Mouse (Mus musculus) ES-E14 (cell line): ENCODE measurements around the gene Sprr2h. TPM values are rescaled to one million over a fixed set of nuclear protein-coding genes. Genes with fewer than 3 reads are reported as not detected.

ENCODE experiments used
- DNase-seq: peaks from one replicate; pipeline ENCODE4 v3.0.0-alpha.2; 2013; ENCODE audit warnings: low read depth, low spot score
- H3K27ac ChIP-seq: 2 replicates; pipeline ENCODE4 v1.5.1; 2012; ENCODE audit warnings: low read depth, mild to moderate bottlenecking, low read length, moderate library complexity, mixed read lengths; ENCODE audit not compliant: poor library complexity, insufficient read depth, severe bottlenecking
- H3K36me3 ChIP-seq: 2 replicates; pipeline ENCODE4 v1.6.1; 2012; ENCODE audit warnings: mild to moderate bottlenecking, low read length, moderate library complexity, mixed read lengths; ENCODE audit not compliant: control insufficient read depth, poor library complexity, insufficient read depth, severe bottlenecking
- H3K4me1 ChIP-seq, 2 experiments: fragments of 150-350 bp in 1 of 2; sonication (generic) in 1 of 2; 2 replicates each; pipeline ENCODE4 v1.6.1; 2012; ENCODE audit warnings: low read length in 2 of 2, mild to moderate bottlenecking in 1 of 2, mixed read lengths in 1 of 2; ENCODE audit not compliant: control insufficient read depth in 2 of 2, insufficient read depth in 2 of 2, poor library complexity in 1 of 2
- H3K4me3 ChIP-seq, 2 experiments: fragments of 150-350 bp in 1 of 2; sonication (generic) in 1 of 2; 2 replicates each; pipeline ENCODE4 v1.5.1; 2012; ENCODE audit warnings: low read length in 2 of 2, low read depth in 1 of 2, mild to moderate bottlenecking in 1 of 2, mixed read lengths in 1 of 2; ENCODE audit not compliant: insufficient read depth in 1 of 2, poor library complexity in 1 of 2, severe bottlenecking in 1 of 2
- H3K9ac ChIP-seq: 2 replicates; pipeline ENCODE4 v1.6.1; 2012; ENCODE audit warnings: low read depth, mild to moderate bottlenecking, low read length, mixed read lengths; ENCODE audit not compliant: poor library complexity, insufficient read depth, severe bottlenecking
- H3K9me3 ChIP-seq: fragments of 150-350 bp; sonication (generic); 2 replicates; pipeline ENCODE4 v1.6.1; 2012; ENCODE audit warnings: low read depth, mild to moderate bottlenecking, low read length; ENCODE audit not compliant: control insufficient read depth, insufficient read depth
- CHD2 ChIP-seq: IDR thresholded peaks from 2 replicates; pipeline ENCODE4 v1.6.1; 2014; ENCODE audit warnings: mild to moderate bottlenecking, low read depth, low read length, inconsistent platforms
- HCFC1 ChIP-seq: IDR thresholded peaks from 2 replicates; pipeline ENCODE4 v1.6.1; 2012; ENCODE audit warnings: low read length, inconsistent platforms, borderline replicate concordance; ENCODE audit not compliant: insufficient read depth
- MAFK ChIP-seq: IDR thresholded peaks from 2 replicates; pipeline ENCODE4 v1.6.1; 2014; ENCODE audit warnings: mild to moderate bottlenecking, low read depth, low read length, inconsistent platforms; ENCODE audit not compliant: insufficient read depth
- ZC3H11A ChIP-seq: IDR thresholded peaks from 2 replicates; pipeline ENCODE4 v1.6.1; 2012; ENCODE audit warnings: low read depth, mild to moderate bottlenecking, inconsistent platforms, low read length, borderline replicate concordance
- ZNF384 ChIP-seq: IDR thresholded peaks from 2 replicates; pipeline ENCODE4 v1.6.1; 2012; ENCODE audit warnings: low read depth, low read length, inconsistent platforms
- in situ Hi-C, 2 experiments: fragments of 600-800 bp; cut with MboI; formaldehyde crosslinking; loops; one replicate each; pipeline ENCODE4 v1.15.1; 2025; ENCODE audit warnings: low sequenced_read_pairs in 2 of 2, inconsistent platforms in 1 of 2; ENCODE audit not compliant: unreplicated experiment in 2 of 2
- total RNA-seq: library from RNA; depleted of rRNA; stranded (reverse); fragments of 300-350 nt; gene quantifications from 2 replicates; pipeline ENCODE4 v1.2.3, GENCODE M21; 2012; rRNA removed

Gene Sprr2h
- not detected in 2 replicates for total RNA-seq

DNA sequence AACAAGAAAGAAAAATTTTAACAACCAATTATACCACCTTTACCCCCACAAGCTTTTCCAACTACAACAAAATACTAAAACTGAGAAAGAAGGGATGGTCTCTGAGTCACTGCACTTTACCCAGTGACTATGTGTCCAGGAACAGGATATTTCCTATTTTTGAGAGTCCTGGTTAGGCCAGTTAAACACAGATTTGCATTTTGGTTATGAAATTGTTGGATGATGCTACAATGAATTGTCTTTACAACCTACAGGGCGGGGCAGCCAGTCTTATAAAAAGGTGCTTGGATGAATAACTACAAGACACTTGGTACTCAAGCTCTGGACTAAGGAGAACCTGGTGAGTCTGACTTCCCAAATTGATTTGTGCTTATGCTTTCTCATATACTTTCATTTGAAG, at the start of gene Sprr2h:
Gene Sprr2h (plus strand): TSS at position 301 of the 400 bp plus-strand sequence.
- Histone ChIP-seq H3K4me1 (no peaks in the 10 kb centered on the region), H3K9me3 (no peaks in the 10 kb centered on the region), H3K36me3 (no peaks in the 10 kb centered on the region), H3K9ac (no peak within 1 kb of the TSS), H3K27ac (no peak within 1 kb of the TSS), H3K4me3 (no peak within 1 kb of the TSS)
- in situ Hi-C loops = no loop called here
- DNase-seq = no peak
- TF ChIP-seq ZC3H11A = no peak
- TF ChIP-seq ZNF384 = no peak
- no peak for TF ChIP-seq MAFK
- TF ChIP-seq HCFC1 = no peak
- TF ChIP-seq CHD2 = no peak

DNA sequence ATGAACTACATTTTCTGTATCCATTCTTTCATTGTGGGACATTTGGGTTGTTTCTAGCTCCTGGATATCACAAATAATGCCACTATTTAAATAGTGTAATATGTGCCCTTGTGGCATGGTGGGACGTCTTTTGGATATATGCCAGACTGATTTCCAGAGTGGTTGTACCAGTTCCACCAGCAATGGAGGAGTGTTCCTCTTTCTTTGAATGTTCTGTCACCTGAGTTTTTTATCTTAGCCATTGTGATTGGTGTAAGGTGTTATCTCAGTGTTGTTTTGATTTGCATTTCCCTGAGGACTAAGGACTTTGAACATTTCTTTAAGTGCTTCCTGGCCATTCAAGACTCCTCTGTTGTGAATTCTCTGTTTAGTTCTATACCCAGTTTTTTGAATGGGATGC, 49.2 kb upstream of the Sprr2h start:
- no peak overlapping the region for H3K27ac ChIP-seq
- no peak overlapping the region for H3K9ac ChIP-seq
- no peaks in the 10 kb centered on the region for H3K4me1 ChIP-seq
- no peak overlapping the region for H3K4me3 ChIP-seq
- in situ Hi-C loops = no loop called here
- H3K9me3 ChIP-seq = no peaks in the 10 kb centered on the region
- TF ChIP-seq ZNF384 (no peak), CHD2 (no peak), HCFC1 (no peak), MAFK (no peak), ZC3H11A (no peak)
- H3K36me3 ChIP-seq = no peaks in the 10 kb centered on the region
- DNase-seq = no peak

DNA sequence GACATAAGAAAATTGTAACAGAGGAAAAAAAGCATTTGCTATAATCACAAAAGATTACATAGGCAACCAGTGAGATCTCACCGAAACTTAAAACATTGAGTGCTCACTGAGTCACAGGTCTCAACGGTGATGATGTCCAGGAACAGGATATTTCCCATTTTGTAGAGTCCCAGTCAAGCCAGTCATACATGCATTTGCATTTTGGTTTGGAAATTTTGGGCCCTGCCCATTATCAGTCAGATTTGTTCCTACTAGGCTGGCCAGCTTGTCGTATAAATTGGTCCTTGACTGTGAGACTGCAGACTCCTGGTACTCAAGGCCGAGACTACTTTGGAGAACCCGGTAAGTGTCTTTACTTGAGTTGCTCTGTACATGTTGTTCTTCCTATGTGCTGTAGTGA, 46.6 kb upstream of the Sprr2h start, which contains the start of gene Sprr2d:
Gene Sprr2d (plus strand): TSS at position 301 of the 400 bp plus-strand sequence.
- H3K9ac ChIP-seq = no peak within 1 kb of the TSS
- H3K9me3 ChIP-seq = no peaks in the 10 kb centered on the region
- H3K4me3 ChIP-seq = no peak within 1 kb of the TSS
- TF ChIP-seq ZC3H11A (no peak), MAFK (no peak), ZNF384 (no peak), HCFC1 (no peak), CHD2 (no peak)
- DNase-seq = no peak
- H3K27ac ChIP-seq = no peak within 1 kb of the TSS
- in situ Hi-C loops = no loop called here
- H3K36me3 ChIP-seq = no peaks in the 10 kb centered on the region
- H3K4me1 ChIP-seq = no peaks in the 10 kb centered on the region

DNA sequence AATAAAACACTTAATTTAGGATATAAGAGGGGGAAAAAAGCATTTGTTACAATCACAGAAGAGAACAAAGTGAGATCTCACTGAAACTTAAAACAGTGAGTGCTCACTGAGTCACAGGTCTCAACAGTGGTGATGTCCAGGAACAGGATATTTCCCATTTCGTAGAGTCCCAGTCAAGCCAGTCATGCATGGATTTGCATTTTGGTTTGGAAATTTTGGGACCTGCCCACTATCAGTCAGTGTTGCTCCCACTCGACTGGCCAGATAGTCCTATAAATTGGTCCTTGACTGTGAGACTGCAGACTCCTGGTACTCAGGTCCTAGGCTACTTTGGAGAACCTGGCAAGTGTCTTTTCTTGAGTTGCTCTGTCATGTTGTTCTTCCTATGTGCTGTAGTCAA, 33.6 kb upstream of the Sprr2h start, which contains the start of gene Sprr2e:
Gene Sprr2e (plus strand): TSS at position 301 of the 400 bp plus-strand sequence.
- DNase-seq = no peak
- Histone ChIP-seq H3K4me1 (no peaks in the 10 kb centered on the region), H3K4me3 (no peak within 1 kb of the TSS), H3K27ac (no peak within 1 kb of the TSS), H3K9ac (no peak within 1 kb of the TSS), H3K9me3 (no peaks in the 10 kb centered on the region), H3K36me3 (no peaks in the 10 kb centered on the region)
- TF ChIP-seq ZNF384 = no peak
- TF ChIP-seq CHD2 = no peak
- no peak for TF ChIP-seq MAFK
- no peak for TF ChIP-seq HCFC1
- no peak for TF ChIP-seq ZC3H11A
- in situ Hi-C loops = no loop called here

DNA sequence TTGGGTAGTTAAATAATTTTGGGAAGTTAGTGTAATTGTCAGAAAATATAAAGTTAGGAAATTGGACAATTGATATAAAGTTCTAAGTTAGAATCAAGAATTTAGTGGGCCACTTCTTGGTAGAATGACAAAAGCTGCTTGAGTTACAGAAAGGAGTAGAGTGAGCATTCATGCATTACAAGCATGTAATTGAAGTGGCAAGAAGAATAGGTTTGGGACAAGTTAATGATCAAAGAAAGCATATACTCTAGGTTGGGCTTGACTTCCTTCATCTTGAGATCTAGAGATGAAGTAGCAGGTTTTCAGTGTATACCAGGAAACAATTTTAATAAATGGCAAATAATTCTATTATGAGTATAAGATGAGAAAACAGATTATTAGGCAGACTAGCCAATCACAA, 23.9 kb upstream of the Sprr2h start:
- no peaks in the 10 kb centered on the region for H3K9me3 ChIP-seq
- no peaks in the 10 kb centered on the region for H3K4me1 ChIP-seq
- in situ Hi-C loops = no loop called here
- no peak overlapping the region for H3K27ac ChIP-seq
- TF ChIP-seq ZNF384 = no peak
- no peak for TF ChIP-seq MAFK
- no peak for TF ChIP-seq ZC3H11A
- no peak for TF ChIP-seq CHD2
- TF ChIP-seq HCFC1 = no peak
- H3K9ac ChIP-seq = no peak overlapping the region
- DNase-seq = no peak
- H3K4me3 ChIP-seq = no peak overlapping the region
- H3K36me3 ChIP-seq = no peaks in the 10 kb centered on the region
